Mouse (Mus musculus): ENCODE measurements around the gene Rhbdl1.

Rhbdl1 gene

GRCm38 (mm10) chr17:25794197-25794596 is 42.9 kb downstream of the Rhbdl1 start:
- DNase-seq (ENCODE audit: low spot score in 2 of 2): no peak

GRCm38 (mm10) chr17:25792615-25793014 is 44.5 kb downstream of the Rhbdl1 start, which contains the start of gene Fam173a:
Fam173a (minus strand) TSS chr17:25792901.
- peak; percentile 75 to 86 for DNase-seq (ENCODE audit: low spot score in 2 of 2)

- DNase-seq (ENCODE audit: low spot score in 2 of 2): peak; percentile 89 to 95
Observed at GRCm38 (mm10) chr17:25791843-25792527, 45.1 kb downstream of the Rhbdl1 start.

GRCm38 (mm10) chr17:25791320-25791842 is 45.7 kb downstream of the Rhbdl1 start:
- DNase-seq (ENCODE audit: low spot score in 2 of 2): no peak

- DNase-seq (ENCODE audit: low spot score in 2 of 2): no peak
Observed at GRCm38 (mm10) chr17:25786781-25787504, 50.2 kb downstream of the Rhbdl1 start.

- no peak for DNase-seq (ENCODE audit: low spot score in 2 of 2)
Observed at GRCm38 (mm10) chr17:25786280-25786679, 50.8 kb downstream of the Rhbdl1 start, which contains the start of gene Ccdc78. Ccdc78 (plus strand) TSS chr17:25786580.

- peak; percentile 92 to 98 for DNase-seq (ENCODE audit: low spot score in 2 of 2)
Observed at GRCm38 (mm10) chr17:25785281-25785745, 51.8 kb downstream of the Rhbdl1 start, which contains the start of gene Haghl. Haghl (minus strand) TSS chr17:25785673.

Measured in spleen, postnatal 4 days (tissue).